Mouse (Mus musculus) brain, embryonic 14.5 days (tissue): Measurements from ENCODE around the gene Olfr484.
"Not testable (repeated sequence)": the region's sequence is repeated elsewhere in the genome, so short reads cannot be mapped to it uniquely, and the experiment has no call there.

ENCODE experiments used
- CTCF ChIP-seq: fragments of 200-500 bp; IDR thresholded peaks from 2 replicates; pipeline ENCODE4 v1.5.1; 2012; ENCODE audit warnings: inconsistent platforms, mild to moderate bottlenecking, moderate library complexity, borderline replicate concordance; ENCODE audit not compliant: insufficient read depth, insufficient read length; ENCODE audit errors: extremely low read depth
- POLR2A ChIP-seq: fragments of 200-500 bp; IDR thresholded peaks from 2 replicates; pipeline ENCODE4 v1.6.1; 2012; ENCODE audit warnings: mild to moderate bottlenecking, inconsistent platforms, borderline replicate concordance; ENCODE audit not compliant: poor library complexity, insufficient read depth, insufficient read length, severe bottlenecking; ENCODE audit errors: extremely low read depth

- not testable (repeated sequence) for TF ChIP-seq CTCF, POLR2A
These were observed 45.4 kb upstream of the Olfr484 start, which contains the start of gene Olfr486 for GRCm38 (mm10) chr7:108172642-108173041.
